ENCODE assay signal across 6 mouse cellular contexts in the genomic region with DNA sequence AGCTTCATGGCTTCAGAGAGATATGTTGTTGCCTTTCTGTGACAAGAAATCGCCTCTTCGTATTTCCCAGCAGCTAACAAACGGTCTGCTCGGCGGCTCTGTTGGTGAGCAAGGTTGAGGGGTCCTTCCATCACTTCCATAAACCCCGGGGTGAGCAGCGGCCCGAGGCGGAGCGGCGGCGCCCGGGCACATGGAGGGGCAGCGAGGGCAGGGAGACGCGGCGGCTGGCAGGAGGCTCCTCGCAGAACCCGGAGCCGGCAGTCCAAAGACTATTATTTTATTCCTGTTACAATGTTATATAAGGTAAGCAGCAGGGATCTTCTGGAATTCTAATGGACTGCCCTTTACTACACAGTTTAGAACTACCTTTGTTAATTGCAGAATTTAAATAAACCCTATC.
DNase-seq lines count a peak whose midpoint lies in the region; ATAC-seq and TF ChIP-seq lines count a peak whose summit lies in the region.
"Not testable (repeated sequence)": the region's sequence is repeated elsewhere in the genome, so short reads cannot be mapped to it uniquely, and the experiment has no call there.

No protein-coding gene starts in this region.

- not testable (repeated sequence) for H3K9me3 ChIP-seq in forebrain, postnatal 0 days (ENCODE audit: low read length); midbrain, embryonic 16.5 days (replicated peaks; ENCODE audit: control insufficient read depth, low read length, poor library complexity, severe bottlenecking); neural tube, embryonic 14.5 days (ENCODE audit: control insufficient read depth, low read length)

- not testable (repeated sequence) for TF ChIP-seq CTCF in forebrain, postnatal 0 days (IDR thresholded peaks at IDR 0.05; ENCODE audit: low read depth)

- not testable (repeated sequence) for DNase-seq in forebrain, postnatal 0 days

- not testable (repeated sequence) for H3K4me3 ChIP-seq in forebrain, postnatal 0 days (ENCODE audit: low read depth, low read length); midbrain, embryonic 16.5 days (ENCODE audit: low read depth, low read length); neural tube, embryonic 14.5 days (ENCODE audit: low read depth, low read length)

- not testable (repeated sequence) for H3K4me2 ChIP-seq in forebrain, postnatal 0 days (ENCODE audit: low read depth); midbrain, embryonic 16.5 days (ENCODE audit: low read length); neural tube, embryonic 14.5 days (ENCODE audit: low read depth, low read length)

- ATAC-seq in common myeloid progenitor, adult 5-6 weeks (replicated peaks; ENCODE audit: low read depth, poor library complexity, severe bottlenecking): 0 out of 2 replicates have a peak, but pooled peaks have one; percentile 42
- peak; percentile 48; the same call in 1 of the 2 replicates for ATAC-seq in forebrain, postnatal 0 days
- ATAC-seq in granulocyte monocyte progenitor cell, adult 5-6 weeks (replicated peaks; ENCODE audit: poor library complexity, severe bottlenecking): peak; percentile 76
- ATAC-seq in megakaryocyte progenitor cell, adult 5-6 weeks (replicated peaks; ENCODE audit: poor library complexity): 0 out of 2 replicates have a peak, but pooled peaks have one; percentile 42
- ATAC-seq in midbrain, embryonic 16.5 days: peak; percentile 62; the same call in 1 of the 2 replicates
- peak; percentile 38; the same call in 1 of the 2 replicates for ATAC-seq in neural tube, embryonic 14.5 days (ENCODE audit: low read depth)

- no CpG with 5 or more reads among the region's 20 CpGs for WGBS in forebrain, postnatal 0 days
- 28% methylated on average over 6 of the region's 20 CpGs for WGBS in midbrain, embryonic 16.5 days
- WGBS in neural tube, embryonic 14.5 days: 92% methylated on average over 6 of the region's 20 CpGs

- not testable (repeated sequence) for H3K27ac ChIP-seq in forebrain, postnatal 0 days (ENCODE audit: low read depth, low read length); midbrain, embryonic 16.5 days (ENCODE audit: low read length); neural tube, embryonic 14.5 days (ENCODE audit: low read depth, low read length)

- H3K27me3 ChIP-seq in forebrain, postnatal 0 days (ENCODE audit: insufficient read depth, low read length); midbrain, embryonic 16.5 days (ENCODE audit: control insufficient read depth, insufficient read depth, low read depth, low read length); neural tube, embryonic 14.5 days (ENCODE audit: control insufficient read depth, insufficient read depth, low read length): not testable (repeated sequence)

- not testable (repeated sequence) for H3K36me3 ChIP-seq in forebrain, postnatal 0 days (ENCODE audit: insufficient read depth); midbrain, embryonic 16.5 days (ENCODE audit: control insufficient read depth, insufficient read depth, low read length); neural tube, embryonic 14.5 days (ENCODE audit: control insufficient read depth, insufficient read depth, low read length)

- H3K9ac ChIP-seq in forebrain, postnatal 0 days; midbrain, embryonic 16.5 days (ENCODE audit: low read depth, low read length); neural tube, embryonic 14.5 days (replicated peaks; ENCODE audit: low read depth, low read length): not testable (repeated sequence)

- not testable (repeated sequence) for H3K4me1 ChIP-seq in forebrain, postnatal 0 days (ENCODE audit: insufficient read depth); midbrain, embryonic 16.5 days (ENCODE audit: control insufficient read depth, insufficient read depth, low read length); neural tube, embryonic 14.5 days (ENCODE audit: control insufficient read depth, insufficient read depth, low read length)
